Mouse (Mus musculus) liver, postnatal 0 days (tissue): Measurements from ENCODE around the gene Adcy9.

Source experiments
- CTCF ChIP-seq: sonication (generic); IDR thresholded peaks from 2 replicates; pipeline ENCODE4 v1.5.1; 2016; ENCODE audit warnings: antibody characterized with exemption, low read depth
- EP300 ChIP-seq: IDR thresholded peaks from 2 replicates; pipeline ENCODE4 v1.6.1; 2016; ENCODE audit warnings: antibody characterized with exemption, low read depth, mild to moderate bottlenecking

- no peak for TF ChIP-seq CTCF
- no peak for TF ChIP-seq EP300
Observed at GRCm38 (mm10) chr16:4448235-4448634, 27.9 kb upstream of the Adcy9 start.
